Mouse (Mus musculus) heart, embryonic 14.5 days (tissue): Measurements from ENCODE around the gene Gm3095. TPM values are rescaled to one million over a fixed set of nuclear protein-coding genes. Genes with fewer than 3 reads are reported as not detected.
"Not testable (repeated sequence)": the region's sequence is repeated elsewhere in the genome, so short reads cannot be mapped to it uniquely, and the experiment has no call there.

Experiments used
- ATAC-seq: fragments of 200-750 bp; cut with Nextera tagmentation; 2 replicates; pipeline ENCODE4 v1.8.0; 2017; ENCODE audit warnings: low read depth, moderate TSS enrichment; ENCODE audit not compliant: insufficient number of reproducible peaks, insufficient read depth, low FRiP score
- H3K27ac ChIP-seq, 2 experiments: fragments of 200-500 bp in 1 of 2; fragments of 300-500 bp in 1 of 2; sonication (generic) in 1 of 2; replicated peaks in 1 of 2; 2 replicates each; pipeline ENCODE4 v1.5.1; 2012 to 2014; ENCODE audit warnings: low read depth in 2 of 2, low read length in 2 of 2, control low read depth in 1 of 2, mild to moderate bottlenecking in 1 of 2, mixed read lengths in 1 of 2; ENCODE audit not compliant: control insufficient read depth in 1 of 2, insufficient read depth in 1 of 2
- H3K27me3 ChIP-seq: fragments of 300-500 bp; sonication (generic); 2 replicates; pipeline ENCODE4 v1.6.1; 2014; ENCODE audit warnings: mild to moderate bottlenecking, low read length, control low read depth; ENCODE audit not compliant: control insufficient read depth, insufficient read depth
- H3K36me3 ChIP-seq: fragments of 300-500 bp; sonication (generic); 2 replicates; pipeline ENCODE4 v1.6.1; 2014; ENCODE audit warnings: mild to moderate bottlenecking, control low read depth, low read length, mixed read lengths; ENCODE audit not compliant: control insufficient read depth, insufficient read depth
- H3K4me1 ChIP-seq, 2 experiments: fragments of 200-500 bp in 1 of 2; fragments of 300-500 bp in 1 of 2; sonication (generic) in 1 of 2; 2 replicates each; pipeline ENCODE4 v1.6.1; 2012 to 2014; ENCODE audit warnings: low read length in 2 of 2, control low read depth in 1 of 2, mixed read lengths in 1 of 2; ENCODE audit not compliant: control insufficient read depth in 2 of 2, insufficient read depth in 2 of 2
- H3K4me2 ChIP-seq: fragments of 300-500 bp; sonication (generic); 2 replicates; pipeline ENCODE4 v1.6.1; 2014; ENCODE audit warnings: mild to moderate bottlenecking, low read length
- H3K4me3 ChIP-seq, 2 experiments: fragments of 200-500 bp in 1 of 2; fragments of 300-500 bp in 1 of 2; sonication (generic) in 1 of 2; 2 replicates each; pipeline ENCODE4 v1.5.1; 2012 to 2014; ENCODE audit warnings: low read length in 2 of 2, mild to moderate bottlenecking in 2 of 2, control low read depth in 1 of 2, low read depth in 1 of 2, moderate library complexity in 1 of 2; ENCODE audit not compliant: control insufficient read depth in 1 of 2, insufficient read depth in 1 of 2
- H3K9ac ChIP-seq: fragments of 300-500 bp; sonication (generic); 2 replicates; pipeline ENCODE4 v1.6.1; 2014; ENCODE audit warnings: mild to moderate bottlenecking, low read length
- H3K9me3 ChIP-seq: fragments of 300-500 bp; sonication (generic); 2 replicates; pipeline ENCODE4 v1.6.1; 2016; ENCODE audit warnings: low read length, control low read depth; ENCODE audit not compliant: control insufficient read depth
- WGBS: fragments of 180-500 bp; shearing (Covaris S2); extraction: QIAGEN DNeasy Blood & Tissue Kit; methylation state at CpG from one replicate; pipeline ENCODE4 v1.1.7; 2014; 5-methylcytosine and 5-hydroxymethylcytosine counted together
- polyA plus RNA-seq: library from polyadenylated mRNA; unstranded; fragments of >200 nt; fragmentation: Nextera tagmentation; extraction: Ambion mirVana; gene quantifications from 2 replicates; pipeline ENCODE4 v1.2.1, GENCODE M21; 2014

Gm3095 gene
- 0.27 and 0.96 TPM in 2 replicates for polyA plus RNA-seq

GRCm38 (mm10) chr14:3963247-3963646 is at the start of gene Gm3095:
TSS of gene Gm3095 (plus strand) at chr14:3963547.
- H3K27me3 ChIP-seq, H3K27ac ChIP-seq, H3K4me3 ChIP-seq, H3K4me2 ChIP-seq, H3K9ac ChIP-seq, H3K36me3 ChIP-seq, ATAC-seq, H3K9me3 ChIP-seq, H3K4me1 ChIP-seq: not testable (repeated sequence)
- no CpG with 5 or more reads among the region's 2 CpGs for WGBS

- 40% methylated on average over 1 of the region's 2 CpGs for WGBS
- not testable (repeated sequence) for H3K9ac ChIP-seq, H3K9me3 ChIP-seq, H3K4me1 ChIP-seq, H3K27me3 ChIP-seq, H3K36me3 ChIP-seq, H3K27ac ChIP-seq, ATAC-seq, H3K4me2 ChIP-seq, H3K4me3 ChIP-seq
Observed at GRCm38 (mm10) chr14:3931456-3931855, 31.9 kb upstream of the Gm3095 start, which contains the start of gene Gm3029. TSS of gene Gm3029 (plus strand) at chr14:3931756.

GRCm38 (mm10) chr14:3998094-3998493 is 34.7 kb downstream of the Gm3095 start, which contains the start of gene Gm3099:
TSS of gene Gm3099 (plus strand) at chr14:3998394.
- not testable (repeated sequence) for H3K36me3 ChIP-seq, H3K4me3 ChIP-seq, H3K9me3 ChIP-seq, H3K9ac ChIP-seq, H3K4me1 ChIP-seq, H3K27ac ChIP-seq, H3K4me2 ChIP-seq, H3K27me3 ChIP-seq, ATAC-seq
- 60% methylated on average over 1 of the region's 3 CpGs for WGBS

Other genes with a start within 250 kb of the Gm3095 start
- gene Gm3002, start 153.5 kb upstream of the Gm3095 start, polyA plus RNA-seq = 3.2 and 4.6 TPM in 2 replicates
- not detected in 2 replicates for gene Gm3033, start 117.3 kb upstream of the Gm3095 start, polyA plus RNA-seq
- gene Gm2916, start 79.4 kb upstream of the Gm3095 start, polyA plus RNA-seq = 0.22 and 0.65 TPM in 2 replicates
- not detected in 2 replicates for gene Gm3029, start 31.8 kb upstream of the Gm3095 start, polyA plus RNA-seq
- not detected in 2 replicates for gene Gm3099, start 34.8 kb downstream of the Gm3095 start, polyA plus RNA-seq
- gene Gm5796, start 60.4 kb downstream of the Gm3095 start, polyA plus RNA-seq = 0.54 and 1.6 TPM in 2 replicates
- not detected in 2 replicates for gene Gm3115, start 120.6 kb downstream of the Gm3095 start, polyA plus RNA-seq
- gene Gm8108, start 147.0 kb downstream of the Gm3095 start, polyA plus RNA-seq = 3.4 TPM in 1 of 2 replicates, not detected in the other
- gene Gm3127, start 201.5 kb downstream of the Gm3095 start, polyA plus RNA-seq = not detected in 2 replicates
- gene Gm2974, start 219.0 kb downstream of the Gm3095 start, polyA plus RNA-seq = 0.26 and 0.27 TPM in 2 replicates